Mouse (Mus musculus): ENCODE data around the gene Ctla2a. TPM values are rescaled to one million over a fixed set of nuclear protein-coding genes. Genes with fewer than 3 reads are reported as not detected.

Gene Ctla2a
- 34.1 and 37.4 TPM in 2 replicates for polyA plus RNA-seq (2015; fragmentation: Nextera tagmentation; extraction: Ambion mirVana)

GRCm38 (mm10) chr13:60936500-60936901, at the start of gene Ctla2a, which contains the start of gene Gm49391:
Gene Ctla2a (minus strand): TSS chr13:60936625.
Gene Gm49391 (minus strand): TSS chr13:60936571.

DNA sequence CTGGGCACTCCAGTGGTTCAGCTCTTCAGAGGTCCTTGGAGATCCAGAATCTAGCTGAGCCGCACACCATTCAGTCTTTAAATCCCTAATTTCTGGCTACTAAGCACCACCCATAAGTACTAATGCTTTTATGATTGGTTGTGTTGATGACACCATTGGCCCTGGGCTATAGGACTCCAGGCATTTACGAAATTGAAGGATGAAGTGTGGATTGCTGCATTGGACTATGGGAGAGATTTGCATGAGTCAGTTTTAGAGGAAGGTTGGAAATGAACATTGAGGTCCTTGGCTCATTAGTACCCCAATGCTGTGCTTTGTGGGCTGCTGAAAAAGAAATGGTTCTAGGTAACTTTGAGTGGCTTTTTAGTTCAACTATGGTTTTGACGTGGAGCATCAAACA, 5.5 kb upstream of the Ctla2a start, which contains the start of gene Tpbpa:
Gene Tpbpa, minus strand, starts transcription at position 101 of the 400 bp plus-strand sequence.

GRCm38 (mm10) chr13:60935490-60935889, 935 bp downstream of the Ctla2a start, which contains the start of gene Gm49393:
Gene Gm49393 (minus strand): TSS chr13:60935590.

GRCm38 (mm10) chr13:60904780-60905179, 31.6 kb downstream of the Ctla2a start, which contains the start of gene Tpbpb:
Gene Tpbpb (minus strand): TSS chr13:60904880.

GRCm38 (mm10) chr13:60897328-60897727, 39.1 kb downstream of the Ctla2a start, which contains the start of gene Ctla2b:
Gene Ctla2b (minus strand): TSS chr13:60897447.

GRCm38 (mm10) chr13:60896794-60897193, 39.6 kb downstream of the Ctla2a start, which contains the start of gene Gm49392:
Gene Gm49392 (minus strand): TSS chr13:60896894.

Other genes starting within 250 kb of the Ctla2a start
- gene BC051665, start 150.3 kb downstream of the Ctla2a start, polyA plus RNA-seq (2015; fragmentation: Nextera tagmentation; extraction: Ambion mirVana): not detected in 2 replicates
- gene Ctsll3, start 133.8 kb downstream of the Ctla2a start, polyA plus RNA-seq (2015; fragmentation: Nextera tagmentation; extraction: Ambion mirVana): not detected in 2 replicates
- gene 4930486L24Rik, start 72.2 kb downstream of the Ctla2a start, polyA plus RNA-seq (2015; fragmentation: Nextera tagmentation; extraction: Ambion mirVana): not detected in 2 replicates
- 0.28 and 0.37 TPM in 2 replicates for gene Gm49392, start 39.7 kb downstream of the Ctla2a start, polyA plus RNA-seq (2015; fragmentation: Nextera tagmentation; extraction: Ambion mirVana)
- gene Ctla2b, start 39.2 kb downstream of the Ctla2a start, polyA plus RNA-seq (2015; fragmentation: Nextera tagmentation; extraction: Ambion mirVana): 2.3 and 3.4 TPM in 2 replicates
- not detected in 2 replicates for gene Tpbpb, start 31.7 kb downstream of the Ctla2a start, polyA plus RNA-seq (2015; fragmentation: Nextera tagmentation; extraction: Ambion mirVana)
- gene Gm49393, start 1.0 kb downstream of the Ctla2a start, polyA plus RNA-seq (2015; fragmentation: Nextera tagmentation; extraction: Ambion mirVana): not detected in 2 replicates
- 1.1 and 2.2 TPM in 2 replicates for gene Gm49391, start 54 bp downstream of the Ctla2a start, polyA plus RNA-seq (2015; fragmentation: Nextera tagmentation; extraction: Ambion mirVana)
- gene Tpbpa, start 5.4 kb upstream of the Ctla2a start, polyA plus RNA-seq (2015; fragmentation: Nextera tagmentation; extraction: Ambion mirVana): not detected in 2 replicates
- gene Ctsj, start 69.3 kb upstream of the Ctla2a start, polyA plus RNA-seq (2015; fragmentation: Nextera tagmentation; extraction: Ambion mirVana): not detected in 2 replicates
- gene Ctsq, start 104.0 kb upstream of the Ctla2a start, polyA plus RNA-seq (2015; fragmentation: Nextera tagmentation; extraction: Ambion mirVana): not detected in 2 replicates
- not detected in 2 replicates for gene Ctsr, start 227.6 kb upstream of the Ctla2a start, polyA plus RNA-seq (2015; fragmentation: Nextera tagmentation; extraction: Ambion mirVana)